Mouse (Mus musculus): ENCODE measurements at regions not wholly inside any gene's neighbourhood (a gene's known extent, or its start where the extent isn't known, plus 50 kb on each side); places are given as distances from the start of the nearest gene placed in this dataset.
"Not testable (repeated sequence)": the region's sequence is repeated elsewhere in the genome, so short reads cannot be mapped to it uniquely, and the experiment has no call there.

DNA sequence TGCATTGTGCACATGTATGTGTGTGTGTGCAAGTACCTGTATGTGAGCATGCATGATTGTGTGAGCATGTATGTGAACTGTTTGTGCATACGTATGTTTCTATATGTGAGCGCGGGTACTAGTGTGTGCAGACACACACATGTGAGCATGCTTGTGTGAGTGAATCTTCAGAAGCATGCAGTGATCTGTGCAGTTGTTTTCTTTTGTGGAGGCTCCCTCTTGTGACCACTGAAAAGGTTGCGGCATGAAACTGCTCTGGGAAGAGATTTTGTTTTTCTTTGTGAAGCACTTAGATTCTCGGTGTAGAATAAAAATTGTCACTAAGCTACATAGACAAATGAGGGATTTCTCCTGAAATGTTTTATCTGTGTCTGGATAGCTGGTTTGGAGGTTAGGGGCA lies 189.2 kb upstream of the Rapgef5 start:
- POLR2A ChIA-PET, CTCF ChIA-PET: not testable (repeated sequence)

DNA sequence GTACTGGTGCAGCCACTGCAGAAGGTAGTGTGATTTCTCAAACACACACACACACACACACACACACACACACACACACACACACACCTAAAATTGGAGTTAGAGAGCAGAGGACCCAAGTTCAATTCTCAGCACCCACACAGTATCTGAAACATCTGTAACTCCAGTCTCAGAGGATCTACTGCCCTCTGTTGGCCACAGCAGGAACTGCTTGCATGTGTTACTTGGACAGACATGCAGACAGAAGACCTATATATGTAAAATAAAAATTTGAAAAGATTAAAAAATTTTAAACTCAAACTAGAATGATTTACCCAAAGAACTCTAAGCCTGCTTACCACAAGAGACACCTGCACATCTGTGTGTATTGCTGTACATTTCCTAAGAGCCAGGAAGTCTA lies 185.9 kb upstream of the Rapgef5 start:
- CTCF ChIA-PET, result interaction anchor here in 1 of 4 experiments (0.6 kb wide), 1 partner anchor 281 kb away, joined by 3 read pairs; no protein-coding TSS in a partner anchor
- POLR2A ChIA-PET, result no interaction called here

DNA sequence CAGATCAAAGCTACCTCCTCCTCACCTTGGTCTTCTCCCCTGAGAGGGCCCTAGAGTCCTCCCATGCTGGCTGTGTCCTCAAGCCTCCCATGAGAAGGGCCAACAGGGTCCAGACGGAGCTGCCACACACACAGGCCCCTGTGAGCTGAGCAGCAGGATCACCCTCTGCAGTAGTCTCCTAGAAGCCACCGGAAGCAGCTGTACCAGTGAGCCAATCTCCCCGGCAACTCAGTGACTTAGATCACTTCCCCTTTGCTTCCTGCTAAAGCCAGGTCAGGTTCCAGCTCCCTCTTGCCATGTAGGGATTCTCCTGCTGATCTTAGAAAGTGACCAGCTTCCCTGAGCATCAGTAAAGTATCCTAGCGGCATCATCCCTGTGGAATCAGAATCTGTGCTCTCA lies 179.4 kb upstream of the Rapgef5 start:
- ChIA-PET CTCF (no interaction called here), POLR2A (no interaction called here)

DNA sequence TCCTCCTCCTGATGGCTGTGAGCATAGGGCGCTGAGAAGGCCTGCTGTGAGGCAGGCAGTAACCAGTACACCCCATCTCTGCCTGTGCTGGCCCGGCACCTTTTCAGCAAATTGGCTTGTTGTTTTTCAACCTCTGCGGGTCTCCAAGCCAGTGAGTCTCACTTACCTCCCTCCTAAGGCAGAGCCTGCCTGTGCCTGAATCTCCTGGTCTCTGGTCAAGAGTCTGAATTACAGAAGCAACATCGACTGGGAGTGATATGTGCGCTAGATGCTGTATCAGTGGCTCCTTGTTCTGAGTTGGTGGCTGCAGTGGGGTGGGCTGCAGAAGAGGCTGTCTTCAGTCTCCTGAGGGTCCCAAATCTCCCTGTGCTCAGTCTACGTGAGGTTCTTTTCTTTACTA lies 174.0 kb upstream of the Rapgef5 start:
- ChIA-PET POLR2A (no interaction called here), CTCF (no interaction called here)

DNA sequence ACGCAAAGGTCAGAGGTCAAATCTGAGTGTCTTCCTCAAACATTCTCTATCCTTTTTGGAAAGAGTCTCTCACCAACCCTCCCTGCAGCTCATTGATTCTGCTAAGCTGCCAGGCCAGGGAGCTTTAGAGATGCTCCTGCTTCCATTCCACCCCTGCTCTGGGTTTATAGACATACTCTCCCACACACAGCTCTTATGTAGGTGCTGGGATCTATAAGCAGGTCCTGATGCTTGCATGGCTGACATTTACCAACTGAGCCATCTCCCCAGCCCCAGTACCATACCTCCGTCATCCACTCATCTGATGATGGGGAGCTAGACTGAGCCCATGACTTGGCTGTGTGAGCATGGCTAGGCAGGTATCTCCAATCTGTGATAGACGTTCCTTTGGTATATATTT lies 173.2 kb upstream of the Rapgef5 start:
- POLR2A ChIA-PET, result no interaction called here
- CTCF ChIA-PET, result no interaction called here

DNA sequence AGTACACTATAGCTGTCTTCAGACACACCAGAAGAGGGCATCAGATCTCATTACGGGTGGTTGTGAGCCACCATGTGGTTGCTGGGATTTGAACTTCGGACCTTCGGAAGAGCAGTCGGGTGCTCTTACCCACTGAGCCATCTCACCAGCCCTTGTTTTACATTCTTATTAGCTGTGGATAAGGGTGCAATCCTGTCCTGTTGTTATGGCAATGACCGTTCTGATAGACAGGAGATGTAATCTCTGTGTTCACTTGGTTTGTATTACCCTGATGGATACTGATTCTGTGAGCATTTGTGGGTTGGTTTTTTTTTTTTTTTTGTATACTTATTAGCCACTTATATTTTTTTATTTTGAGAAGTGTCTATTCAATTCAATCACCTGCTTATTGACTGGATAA lies 172.7 kb upstream of the Rapgef5 start:
- POLR2A ChIA-PET, result not testable (repeated sequence)
- CTCF ChIA-PET, result interaction anchor here in 1 of 4 experiments (2.1 kb wide), 1 partner anchor 9 kb away, joined by 6 read pairs; no protein-coding TSS in a partner anchor

DNA sequence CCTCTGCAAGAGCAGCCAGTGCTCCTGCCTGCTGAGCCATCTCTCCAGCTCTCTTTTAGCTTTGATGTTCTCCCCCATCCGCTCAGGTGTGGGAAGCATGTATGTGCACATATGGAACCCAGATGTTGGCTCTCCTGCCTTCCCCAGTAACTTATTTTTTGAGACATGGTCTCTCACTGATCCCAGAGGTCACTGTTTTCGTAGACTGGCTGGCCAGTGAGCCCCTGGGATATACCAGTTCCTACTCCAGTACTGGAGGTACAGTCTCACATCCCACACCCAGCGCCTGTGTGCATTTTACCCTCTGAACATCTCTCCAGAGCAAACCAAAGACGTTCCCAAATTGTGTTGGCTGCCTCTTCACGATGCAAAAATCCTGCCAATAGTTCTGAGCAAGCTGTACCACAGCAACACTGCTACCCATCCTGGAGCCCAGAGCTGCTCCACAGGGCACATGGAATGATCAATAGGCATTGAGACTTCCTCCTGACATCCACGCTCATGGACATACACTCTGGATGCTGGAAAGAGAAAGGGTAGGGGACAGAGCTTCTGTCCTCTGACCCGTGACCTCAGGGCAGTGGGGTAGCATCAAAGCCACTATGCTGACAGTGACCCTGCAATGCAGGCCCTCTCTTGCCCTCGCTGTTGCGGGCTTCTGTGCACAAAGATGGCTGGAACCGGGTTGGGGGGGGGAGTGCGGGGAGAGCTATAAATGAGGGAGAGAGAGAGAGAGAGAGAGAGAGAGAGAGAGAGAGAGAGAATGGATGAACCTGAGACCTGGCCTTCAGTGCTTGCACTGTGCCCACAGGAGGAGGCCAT lies 171.8 kb upstream of the Rapgef5 start:
- POLR2A ChIA-PET, result interaction anchor here in 1 of 4 experiments (1.1 kb wide), 1 partner anchor 128 kb away, joined by 3 read pairs; no protein-coding TSS in a partner anchor
- CTCF ChIA-PET, result interaction anchor here in 3 of 4 experiments (0.6 to 2.1 kb wide), 5 partner anchors 8 to 647 kb away, joined by 3 to 6 read pairs (median 3); no protein-coding TSS in a partner anchor

DNA sequence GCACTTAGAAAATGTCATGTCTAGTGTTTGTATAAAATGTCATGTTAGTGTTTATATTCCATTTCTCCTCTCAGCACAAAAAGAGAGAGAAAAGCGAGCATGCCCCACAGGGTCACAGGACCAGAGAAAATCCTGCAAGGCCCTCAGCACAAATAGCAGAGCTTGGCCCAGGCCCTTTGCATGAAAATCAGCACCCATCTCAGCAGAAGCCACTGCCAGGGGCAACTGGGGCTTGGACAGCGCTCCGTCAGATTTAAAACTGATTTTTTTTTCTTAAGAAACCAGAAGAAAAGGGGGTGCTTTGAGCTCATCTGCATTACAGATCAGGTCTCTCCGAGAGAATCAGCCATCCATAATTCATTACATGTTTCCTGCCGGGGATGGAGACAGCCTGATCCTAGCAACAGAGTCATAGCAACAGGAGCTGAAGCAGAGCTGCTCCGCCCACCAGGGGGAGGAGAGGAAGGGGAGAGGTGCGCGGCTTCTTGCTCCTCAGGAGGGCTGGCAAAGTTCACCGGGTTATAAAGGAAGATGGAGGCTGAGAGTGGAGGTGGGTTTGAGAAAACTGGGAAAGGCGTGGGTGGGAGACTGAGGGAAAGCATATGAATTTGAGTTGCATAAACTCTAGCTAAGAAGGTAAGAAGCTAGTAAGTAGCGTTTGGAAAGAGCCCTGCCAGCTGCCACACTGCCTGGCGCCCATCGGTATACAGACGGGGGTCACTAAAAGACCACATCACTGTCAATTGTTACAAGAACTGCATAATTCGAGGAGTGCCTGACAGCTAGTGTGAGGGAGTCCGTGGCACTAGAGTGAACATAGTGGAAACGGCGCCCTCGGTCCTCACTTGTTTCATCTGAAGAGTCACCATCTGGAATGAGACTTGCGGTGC lies 170.9 kb upstream of the Rapgef5 start:
- CTCF ChIA-PET, result interaction anchor here in 3 of 4 experiments (0.5 to 2.1 kb wide), 9 partner anchors 7 to 790 kb away, joined by 3 to 6 read pairs (median 3); no protein-coding TSS in a partner anchor
- POLR2A ChIA-PET, result interaction anchor here in 1 of 4 experiments (1.1 to 1.2 kb wide), 2 partner anchors 129 to 158 kb away, joined by 3 read pairs; no protein-coding TSS in a partner anchor

DNA sequence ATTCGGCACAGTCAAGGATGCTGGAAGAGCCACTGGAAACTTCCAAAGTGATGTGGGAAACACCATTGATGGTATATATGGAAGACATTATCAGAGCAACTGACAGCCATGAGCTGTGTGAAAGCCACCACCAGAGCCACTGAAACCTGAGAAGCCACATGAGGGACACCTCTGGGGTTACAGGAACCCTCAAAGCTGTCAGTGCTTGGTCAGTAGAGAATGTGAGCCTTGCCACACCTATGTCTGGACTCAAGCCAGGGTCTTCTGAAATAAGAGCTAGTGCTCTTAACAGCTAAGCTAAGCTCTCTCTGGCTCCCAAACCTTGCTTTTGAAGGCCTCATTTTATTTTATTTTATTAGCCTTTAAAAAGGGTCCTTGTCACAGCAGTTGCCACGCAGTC lies 170.2 kb upstream of the Rapgef5 start:
- POLR2A ChIA-PET, result interaction anchor here in 1 of 4 experiments (1.2 kb wide), 1 partner anchor 159 kb away, joined by 3 read pairs; no protein-coding TSS in a partner anchor
- CTCF ChIA-PET, result interaction anchor here in 1 of 4 experiments (1.2 kb wide), 2 partner anchors 214 to 311 kb away, joined by 3 read pairs; no protein-coding TSS in a partner anchor

DNA sequence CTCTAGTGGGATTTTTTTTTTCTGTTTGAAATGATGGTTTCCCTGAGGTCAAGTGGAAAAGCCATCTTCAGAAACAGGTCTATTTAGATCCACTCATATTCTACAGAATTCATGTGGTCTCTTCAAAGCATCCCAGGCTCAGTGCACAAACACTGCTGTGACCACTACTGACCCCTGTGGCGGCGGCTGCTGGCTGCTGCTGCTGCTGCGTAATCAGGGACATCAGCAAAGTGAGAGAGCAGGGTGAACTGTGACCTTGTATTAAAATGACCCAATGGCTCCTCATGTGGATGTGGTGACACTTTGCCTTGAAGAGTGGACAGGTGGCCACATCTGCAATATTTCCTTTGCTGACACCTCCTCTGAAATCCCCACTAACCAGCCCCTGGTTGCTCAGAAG lies 169.1 kb upstream of the Rapgef5 start:
- ChIA-PET POLR2A (no interaction called here), CTCF (no interaction called here)

DNA sequence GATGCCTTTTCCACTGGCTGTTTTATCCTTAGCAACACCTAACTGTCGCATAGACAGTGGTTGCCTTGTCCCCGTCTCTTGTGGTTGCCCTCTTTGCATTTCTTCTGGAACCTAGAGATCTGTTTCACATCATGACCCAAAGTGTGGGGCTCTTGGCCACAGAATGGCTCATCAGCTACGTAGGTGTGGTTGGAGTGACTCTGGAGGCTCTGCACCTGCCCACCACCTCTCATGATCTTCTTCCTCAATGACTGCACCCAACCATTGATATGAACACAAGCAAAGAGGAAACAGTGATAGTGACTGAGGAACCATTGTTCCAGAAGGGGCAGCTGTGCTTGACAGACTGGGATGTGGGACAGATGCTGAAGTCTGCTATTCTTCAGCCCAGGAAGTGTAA lies 167.8 kb upstream of the Rapgef5 start:
- ChIA-PET CTCF (interaction anchor here in 2 of 4 experiments (0.6 kb wide), 2 partner anchors 1146 to 1168 kb away, joined by 3 to 13 read pairs; no protein-coding TSS in a partner anchor), POLR2A (no interaction called here)

DNA sequence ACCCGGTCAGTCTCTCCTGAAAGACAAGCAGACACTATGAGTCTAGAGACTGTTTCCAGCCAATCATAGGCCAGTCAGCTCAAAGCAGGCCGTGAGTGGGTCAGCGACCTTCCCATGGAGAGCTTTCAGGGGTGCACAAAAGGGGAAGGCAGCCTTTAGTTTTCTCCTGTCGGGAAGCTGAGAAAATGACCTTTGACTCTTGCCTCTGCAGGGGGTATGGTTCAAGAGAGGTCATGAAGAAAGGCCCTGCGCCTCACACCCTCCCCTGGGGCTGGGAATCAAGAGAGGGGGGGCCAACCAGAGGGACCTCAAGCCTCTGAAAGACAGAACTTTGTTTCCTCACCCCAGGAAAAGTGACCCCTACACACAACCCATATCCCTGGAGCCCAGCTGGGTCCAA lies 164.4 kb upstream of the Rapgef5 start:
- CTCF ChIA-PET, result interaction anchor here in 2 of 4 experiments (1.0 to 1.8 kb wide), 5 partner anchors 91 to 703 kb away, joined by 3 to 6 read pairs (median 4); no protein-coding TSS in a partner anchor
- POLR2A ChIA-PET, result interaction anchor here in 1 of 4 experiments (1.5 kb wide), 1 partner anchor 91 kb away, joined by 5 read pairs; no protein-coding TSS in a partner anchor

DNA sequence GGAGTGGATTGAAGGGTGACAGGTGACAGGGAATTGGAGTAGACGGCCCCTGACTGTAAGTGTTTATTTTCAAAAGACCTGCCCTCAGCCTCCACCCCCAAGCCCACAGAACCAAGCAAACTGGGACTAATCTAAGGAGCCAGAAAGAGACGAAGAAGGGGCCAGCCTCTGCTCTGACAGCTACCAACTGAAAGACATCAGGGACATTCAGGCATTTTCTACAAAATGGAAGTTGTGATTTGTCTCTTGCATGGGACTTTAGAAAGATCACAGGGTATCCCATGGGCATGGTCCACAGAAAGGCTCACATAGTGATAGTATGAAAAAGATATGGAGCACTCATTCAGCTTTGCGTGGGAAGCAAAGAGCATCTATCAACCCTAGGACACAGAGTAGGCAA lies 163.8 kb upstream of the Rapgef5 start:
- CTCF ChIA-PET, result interaction anchor here in 3 of 4 experiments (0.7 to 1.8 kb wide), 12 partner anchors 8 to 703 kb away, joined by 3 to 14 read pairs (median 4); no protein-coding TSS in a partner anchor

DNA sequence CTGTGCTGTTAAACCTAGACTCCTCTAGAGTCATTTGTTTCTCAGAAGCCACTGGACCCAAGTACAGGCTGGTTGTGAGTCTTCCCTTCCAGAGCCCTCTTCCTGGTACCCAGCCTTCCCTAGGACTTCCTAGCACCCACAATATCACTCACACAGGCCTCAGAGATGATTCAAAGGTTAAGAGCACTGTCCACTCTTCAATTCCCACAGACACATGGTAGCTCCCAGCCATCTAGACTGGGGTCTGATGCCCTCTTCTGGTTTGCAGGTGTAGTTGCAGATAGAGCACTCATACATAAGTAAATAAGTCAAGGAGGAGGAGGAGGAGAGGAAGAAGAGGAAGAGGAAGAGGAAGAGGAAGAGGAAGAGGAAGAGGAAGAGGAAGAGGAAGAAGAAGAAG lies 163.3 kb upstream of the Rapgef5 start:
- POLR2A ChIA-PET, result no interaction called here

More for the DNA sequence above, 163.8 kb upstream of the Rapgef5 start:
- POLR2A ChIA-PET, result no interaction called here

DNA sequence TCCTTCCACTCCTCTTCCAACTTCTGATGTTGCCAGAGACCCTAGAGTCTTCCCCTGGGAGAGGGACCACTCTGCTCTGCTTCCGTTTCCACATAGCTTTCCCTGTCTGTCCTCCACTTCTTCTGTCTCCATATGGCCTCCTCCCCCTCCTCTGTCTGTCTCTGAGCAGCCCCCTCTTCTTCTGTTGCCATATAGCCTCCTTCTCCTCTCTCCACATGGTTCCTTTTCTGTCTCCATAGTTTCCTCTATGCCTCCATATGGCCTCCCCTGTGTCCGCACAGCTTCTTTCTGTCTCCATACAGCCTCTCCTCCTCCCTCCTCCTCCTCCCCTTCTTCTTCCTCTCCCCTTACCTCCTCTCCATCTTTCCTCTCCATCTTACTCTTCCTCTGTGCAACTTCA lies 158.5 kb upstream of the Rapgef5 start:
- ChIA-PET POLR2A (no interaction called here), CTCF (no interaction called here)

More for the DNA sequence above, 163.3 kb upstream of the Rapgef5 start:
- CTCF ChIA-PET, result interaction anchor here in 3 of 4 experiments (0.7 to 1.8 kb wide), 10 partner anchors 9 to 704 kb away, joined by 3 to 14 read pairs (median 4); no protein-coding TSS in a partner anchor

DNA sequence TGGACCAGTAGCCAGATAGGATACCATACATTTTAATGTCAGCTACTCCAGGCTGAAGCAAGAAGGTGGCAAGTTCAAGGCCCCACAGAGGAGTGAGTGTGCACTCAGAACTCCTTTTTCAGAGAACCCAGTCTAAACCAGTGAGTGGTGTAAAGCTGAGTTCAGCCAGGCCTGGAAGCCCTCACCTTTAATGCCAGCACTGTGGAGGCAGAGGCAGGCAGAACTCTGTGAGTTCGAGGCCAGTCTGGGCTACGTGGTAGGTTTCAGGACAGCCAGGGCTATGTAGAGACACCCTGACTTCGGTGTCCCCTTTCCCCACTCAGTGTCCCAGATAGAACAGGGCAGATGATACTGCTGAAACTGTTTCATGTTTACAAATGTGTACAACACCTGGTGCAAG lies 157.4 kb upstream of the Rapgef5 start:
- ChIA-PET CTCF (no interaction called here), POLR2A (no interaction called here)

DNA sequence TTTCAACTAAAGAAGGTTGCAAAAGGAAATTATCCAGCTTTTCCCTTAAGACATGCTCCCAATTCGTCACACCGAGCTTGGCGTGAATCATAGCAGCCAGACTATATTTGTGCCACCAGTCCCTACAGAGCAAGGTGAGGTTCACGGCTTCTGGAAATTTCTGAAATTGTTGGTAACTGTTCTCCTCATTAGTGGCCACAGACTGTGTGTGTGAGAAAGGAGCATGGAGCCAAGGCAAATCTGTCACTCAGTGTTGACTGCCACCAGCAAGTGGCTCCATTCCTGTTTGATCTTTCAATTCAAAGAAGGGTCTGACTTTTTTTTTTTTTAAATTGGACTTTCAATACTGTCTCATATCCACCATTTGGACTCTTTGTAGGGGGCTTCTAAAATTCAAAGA lies 156.1 kb upstream of the Rapgef5 start:
- ChIA-PET CTCF (interaction anchor here in 1 of 4 experiments (1.6 kb wide), 1 partner anchor 326 kb away, joined by 3 read pairs; no protein-coding TSS in a partner anchor), POLR2A (no interaction called here)

DNA sequence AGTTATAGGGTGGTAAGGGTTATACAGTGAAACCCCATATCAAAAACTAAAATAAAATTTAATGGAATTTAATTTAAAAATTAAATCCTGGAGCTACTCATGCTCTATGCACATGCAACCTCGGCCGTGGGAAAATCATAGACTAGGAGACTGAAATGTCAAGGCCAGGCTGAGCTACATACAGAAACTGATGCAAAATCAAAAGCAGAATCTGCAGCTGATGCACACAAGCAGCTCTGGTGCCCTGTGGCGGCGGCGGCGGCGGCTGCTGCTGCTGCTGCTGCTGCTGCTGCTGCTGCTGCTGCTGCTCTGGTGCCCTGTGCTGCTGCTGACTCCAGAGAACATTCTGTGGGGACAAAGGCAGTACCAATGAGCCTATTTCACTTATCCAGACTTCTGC lies 154.5 kb upstream of the Rapgef5 start:
- CTCF ChIA-PET, result no interaction called here
- POLR2A ChIA-PET, result no interaction called here

DNA sequence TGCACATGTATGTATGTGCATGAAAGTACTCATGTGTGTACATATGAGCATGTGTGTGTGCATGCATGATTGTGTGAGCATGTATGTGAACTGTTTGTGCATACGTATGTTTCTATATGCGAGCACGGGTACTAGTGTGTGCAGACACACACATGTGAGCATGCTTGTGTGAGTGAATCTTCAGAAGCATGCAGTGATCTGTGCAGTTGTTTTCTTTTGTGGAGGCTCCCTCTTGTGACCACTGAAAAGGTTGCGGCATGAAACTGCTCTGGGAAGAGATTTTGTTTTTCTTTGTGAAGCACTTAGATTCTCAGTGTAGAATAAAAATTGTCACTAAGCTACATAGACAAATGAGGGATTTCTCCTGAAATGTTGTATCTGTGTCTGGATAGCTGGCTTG lies 152.8 kb upstream of the Rapgef5 start:
- POLR2A ChIA-PET, result not testable (repeated sequence)
- CTCF ChIA-PET, result interaction anchor here in 2 of 4 experiments (0.6 kb wide), 2 partner anchors 103 to 208 kb away, joined by 3 to 4 read pairs; no protein-coding TSS in a partner anchor

DNA sequence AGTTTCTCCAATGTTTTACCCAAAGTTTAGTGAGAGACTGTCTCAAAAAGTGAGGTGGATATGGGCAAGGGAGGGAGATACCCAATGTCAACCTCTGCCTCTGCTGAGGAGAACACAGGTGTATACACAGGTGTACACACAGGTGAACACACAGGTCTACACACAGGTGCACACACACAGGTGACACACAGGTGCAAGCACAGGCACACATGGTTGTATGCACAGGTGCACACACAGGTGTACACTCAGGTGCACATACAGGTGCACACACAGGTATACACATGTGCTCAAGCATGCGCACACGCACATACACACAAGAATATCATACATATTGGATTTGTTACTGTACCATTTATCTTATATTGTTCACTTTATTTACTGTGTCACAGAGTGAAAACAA lies 151.1 kb upstream of the Rapgef5 start:
- POLR2A ChIA-PET, result no interaction called here
- CTCF ChIA-PET, result no interaction called here

All from embryonic stem cell, embryonic (primary cell).